Mouse (Mus musculus) gastrocnemius, postnatal 36 days (tissue): Measurements from ENCODE around the gene Scn2b. TPM values are rescaled to one million over a fixed set of nuclear protein-coding genes. Genes with fewer than 3 reads are reported as not detected.
A peak's percentile ranks its signal among the peaks of the same experiment; 100 is the strongest.

ENCODE experiments used
- DNase-seq, 2 experiments: peaks; one replicate each; pipeline ENCODE4 v3.0.0; 2022
- intact Hi-C: fragments of 180-260 bp; cut with DNase I; formaldehyde crosslinking; loops from one replicate; pipeline ENCODE4 v1.15.1; 2025
- total RNA-seq, 2 experiments: library from RNA; stranded (reverse); gene quantifications; 2 replicates each; pipeline ENCODE4 v1.2.3; 2021

The Scn2b gene
- total RNA-seq, 2 experiments from 2014 or later = 1.7 to 2.5 TPM

DNA sequence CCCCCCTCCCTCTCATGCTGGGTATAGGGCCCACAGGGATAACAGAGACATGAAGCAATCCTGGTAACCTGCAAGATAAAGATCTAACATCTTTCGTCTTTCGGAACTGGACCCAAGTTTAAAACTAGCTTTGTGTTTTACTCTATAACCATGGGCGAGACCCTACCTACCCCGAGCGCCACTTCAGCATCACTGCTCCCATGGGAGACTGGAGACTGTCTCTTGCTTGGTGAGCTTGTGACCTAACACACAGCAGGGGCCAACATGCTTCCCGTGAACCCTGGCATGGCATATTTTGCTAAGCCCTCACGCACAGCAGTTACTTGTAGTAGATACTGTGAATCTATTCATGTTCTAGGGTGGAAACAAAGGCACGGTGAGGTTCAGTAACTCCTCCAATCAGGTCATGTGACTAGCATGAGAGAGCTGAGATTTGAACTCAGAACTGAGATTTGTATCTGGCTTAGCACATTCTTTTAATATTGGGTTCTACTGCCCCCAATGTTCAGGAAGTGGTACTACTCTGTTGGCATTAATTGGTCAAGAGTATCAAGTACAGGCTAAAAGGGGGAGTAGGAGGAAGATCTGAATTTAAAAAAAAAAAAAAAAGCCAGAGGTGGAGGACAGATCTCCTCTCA lies 1.9 kb downstream of the Scn2b start:
- DNase-seq = no peak
- intact Hi-C loops = no loop called here

DNA sequence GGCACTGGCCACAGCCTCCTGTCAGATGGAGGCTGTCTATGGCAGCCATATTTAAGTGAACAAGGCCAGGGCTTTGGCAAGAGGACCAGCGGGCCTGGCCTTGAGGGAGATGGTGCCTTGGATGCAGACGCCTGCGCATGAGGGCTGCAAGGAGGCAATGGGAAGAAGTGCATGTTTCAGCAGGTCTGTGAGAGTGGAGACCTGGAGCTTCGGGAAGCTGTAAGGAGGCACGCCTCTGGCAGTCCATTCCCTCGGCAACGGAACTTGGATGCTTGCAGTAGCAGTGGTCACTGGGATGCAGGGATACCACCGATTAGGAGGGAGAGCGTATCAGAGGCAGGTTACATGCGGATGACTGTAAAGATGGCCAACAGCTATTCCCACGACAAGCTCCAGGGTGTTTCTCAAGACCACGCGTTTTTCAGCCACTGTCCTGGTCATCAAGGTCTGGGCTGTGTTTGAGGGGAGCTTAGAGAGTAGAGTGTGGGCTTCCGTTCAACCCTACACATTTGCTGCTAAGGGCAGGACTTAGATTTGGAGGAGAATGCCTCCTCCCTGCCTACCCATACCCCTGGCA lies 2.5 kb downstream of the Scn2b start:
- DNase-seq = no peak
- intact Hi-C loops = no loop called here

DNA sequence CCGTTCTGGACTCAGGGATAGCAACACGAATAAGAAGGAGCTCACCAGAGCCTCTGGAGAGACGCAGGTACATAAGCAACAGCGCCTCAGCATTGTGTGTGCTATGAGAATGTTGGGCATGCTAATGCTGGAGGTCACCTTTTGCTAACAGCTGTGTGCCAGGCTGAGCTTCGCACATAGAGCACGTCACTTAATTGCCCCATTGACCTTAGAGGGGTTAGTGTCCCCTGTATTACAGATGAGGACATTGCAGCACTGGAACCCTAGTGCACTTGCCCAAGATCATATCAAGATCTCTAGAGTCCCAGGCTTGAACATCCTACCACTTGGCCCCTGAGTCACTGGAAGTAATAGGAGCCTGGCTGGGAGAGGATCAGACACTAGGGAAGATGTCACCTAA lies 3.0 kb downstream of the Scn2b start:
- no peak for DNase-seq
- intact Hi-C loops = no loop called here

DNA sequence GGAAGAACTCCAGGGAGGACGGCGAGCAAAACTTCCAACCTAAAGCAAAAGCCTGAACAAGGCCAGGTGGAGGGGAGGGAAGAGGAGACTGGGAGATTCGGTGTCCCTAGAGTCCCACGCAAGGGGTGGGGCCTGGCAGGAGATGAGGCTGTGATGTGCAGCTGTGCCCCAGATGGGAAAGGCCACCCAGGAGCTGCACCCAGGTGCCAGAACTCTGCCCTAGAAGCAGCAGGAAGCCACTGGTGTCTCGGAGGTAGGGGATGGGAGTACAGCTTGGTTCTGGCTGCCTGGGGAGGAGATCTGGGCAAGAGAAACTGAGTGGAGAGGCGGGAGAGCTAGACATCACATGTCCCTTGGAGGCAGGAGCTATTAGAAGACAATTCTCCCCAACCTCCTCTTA lies 3.4 kb downstream of the Scn2b start:
- intact Hi-C loops = loop anchor here (1.0 kb wide), 2 partner anchors 13 to 25 kb away; no protein-coding TSS in a partner anchor
- DNase-seq = no peak

DNA sequence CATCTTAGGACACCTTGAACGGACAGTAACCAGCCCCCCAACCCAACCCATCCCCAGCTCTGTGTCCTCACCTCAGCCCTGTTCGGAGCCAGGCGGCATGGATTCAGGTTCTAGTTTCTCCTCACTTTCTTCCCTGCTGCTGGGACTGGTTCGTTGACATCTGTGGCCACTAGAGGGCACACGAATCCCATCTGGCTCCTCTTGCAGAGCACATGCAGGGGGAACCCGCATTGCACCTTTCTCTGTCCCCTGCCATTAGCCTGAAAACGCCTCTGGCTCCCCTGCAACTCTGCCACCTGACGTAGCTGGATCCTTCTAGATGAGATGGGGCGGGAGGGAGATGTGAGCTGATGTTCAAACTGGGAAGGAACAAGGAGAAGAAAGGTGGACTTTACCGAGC lies 4.2 kb downstream of the Scn2b start:
- DNase-seq = peak; percentile 60 to 66
- intact Hi-C loops = loop anchor here (1.0 kb wide), 2 partner anchors 13 to 25 kb away; no protein-coding TSS in a partner anchor

DNA sequence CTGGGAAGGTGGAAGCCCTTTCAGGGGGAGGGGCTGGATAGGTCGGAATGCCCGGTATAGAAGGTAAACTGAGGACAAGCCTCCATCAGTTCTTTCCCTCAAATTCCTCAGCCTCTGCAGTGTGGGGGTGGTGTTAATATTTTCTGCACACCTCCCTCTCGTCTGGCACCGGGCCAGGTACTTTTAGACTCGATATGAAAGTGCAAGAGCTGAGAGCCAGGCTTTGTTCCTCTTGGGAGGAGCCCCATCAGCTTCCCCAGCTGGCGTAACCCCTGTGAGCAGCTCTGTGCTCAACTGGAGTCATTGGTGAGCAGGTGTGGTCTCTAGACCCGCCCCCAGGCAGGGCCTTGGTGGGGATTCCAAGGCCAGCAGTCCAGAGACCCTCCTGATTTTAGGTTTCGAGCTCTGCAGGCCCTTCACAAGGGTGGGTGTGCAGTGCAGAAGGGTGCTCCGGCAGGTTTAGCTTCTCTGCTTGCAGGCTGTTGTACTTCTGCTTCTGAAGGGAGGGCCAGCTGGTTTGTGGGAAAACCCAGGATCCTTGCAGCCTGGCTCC lies 4.7 kb downstream of the Scn2b start:
- no peak for DNase-seq
- intact Hi-C loops = no loop called here

DNA sequence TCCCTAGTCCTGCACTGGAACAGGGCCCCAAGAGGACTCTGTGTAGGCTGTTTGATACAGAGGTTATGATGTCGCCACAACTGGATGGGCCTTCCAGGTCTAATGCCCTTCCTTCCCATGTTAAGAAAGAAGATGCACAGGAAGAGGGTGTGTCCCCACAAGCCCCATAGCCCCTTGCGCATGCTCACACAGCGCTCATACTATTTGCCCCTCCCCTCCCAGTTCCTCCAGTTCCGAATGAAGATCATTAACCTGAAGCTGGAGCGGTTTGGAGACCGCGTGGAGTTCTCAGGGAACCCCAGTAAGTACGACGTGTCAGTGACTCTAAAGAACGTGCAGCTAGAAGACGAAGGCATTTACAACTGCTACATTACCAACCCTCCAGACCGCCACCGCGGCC lies 7.6 kb downstream of the Scn2b start:
- intact Hi-C loops = loop anchor here (5.0 kb wide), 1 partner anchor 78 kb away; no protein-coding TSS in a partner anchor

DNA sequence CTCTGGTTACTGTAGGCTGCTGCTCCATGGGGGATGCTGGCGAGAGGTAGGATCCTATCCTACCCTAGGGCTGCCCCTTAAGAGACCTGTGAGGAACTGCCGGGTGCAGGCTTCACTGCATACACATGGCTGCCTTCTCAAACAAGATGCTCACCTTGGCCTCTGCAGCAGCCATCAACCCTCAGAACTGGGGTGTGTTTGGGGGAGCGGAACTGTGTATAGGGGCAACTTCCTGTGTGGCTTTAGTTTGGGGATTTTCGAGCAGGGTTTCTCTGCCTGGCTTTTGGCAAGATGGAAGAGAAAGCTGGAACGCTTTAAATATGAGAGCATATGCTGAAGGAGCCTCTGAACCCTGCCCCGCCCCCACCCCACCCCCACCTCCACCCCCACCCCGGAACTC lies 9.4 kb downstream of the Scn2b start:
- DNase-seq = no peak
- intact Hi-C loops = loop anchor here (5.0 kb wide), 1 partner anchor 80 kb away; no protein-coding TSS in a partner anchor

More for the DNA sequence above, 7.6 kb downstream of the Scn2b start:
- DNase-seq = no peak

DNA sequence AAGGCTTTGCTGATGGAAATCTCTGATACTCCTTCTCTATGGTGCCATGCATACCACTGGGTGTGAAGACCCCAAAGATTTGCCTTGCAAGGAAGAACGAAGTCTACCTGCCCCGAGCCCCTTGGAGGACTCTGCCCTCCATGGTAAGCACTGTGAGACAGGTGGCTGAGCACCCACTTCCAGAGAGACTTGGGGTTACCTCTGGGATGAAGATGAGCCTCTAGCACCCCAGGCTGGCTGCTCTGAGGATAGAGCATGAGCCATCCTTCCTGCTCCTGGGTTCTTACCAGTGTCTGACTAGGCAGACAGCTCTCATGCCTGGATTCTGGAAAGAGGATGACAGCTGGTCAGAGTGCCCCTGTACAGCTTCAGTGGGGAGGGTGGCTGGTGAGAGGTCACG lies 12.5 kb downstream of the Scn2b start:
- intact Hi-C loops = loop anchor here (5.0 kb wide), 1 partner anchor 108 kb away; no protein-coding TSS in a partner anchor
- DNase-seq = no peak

DNA sequence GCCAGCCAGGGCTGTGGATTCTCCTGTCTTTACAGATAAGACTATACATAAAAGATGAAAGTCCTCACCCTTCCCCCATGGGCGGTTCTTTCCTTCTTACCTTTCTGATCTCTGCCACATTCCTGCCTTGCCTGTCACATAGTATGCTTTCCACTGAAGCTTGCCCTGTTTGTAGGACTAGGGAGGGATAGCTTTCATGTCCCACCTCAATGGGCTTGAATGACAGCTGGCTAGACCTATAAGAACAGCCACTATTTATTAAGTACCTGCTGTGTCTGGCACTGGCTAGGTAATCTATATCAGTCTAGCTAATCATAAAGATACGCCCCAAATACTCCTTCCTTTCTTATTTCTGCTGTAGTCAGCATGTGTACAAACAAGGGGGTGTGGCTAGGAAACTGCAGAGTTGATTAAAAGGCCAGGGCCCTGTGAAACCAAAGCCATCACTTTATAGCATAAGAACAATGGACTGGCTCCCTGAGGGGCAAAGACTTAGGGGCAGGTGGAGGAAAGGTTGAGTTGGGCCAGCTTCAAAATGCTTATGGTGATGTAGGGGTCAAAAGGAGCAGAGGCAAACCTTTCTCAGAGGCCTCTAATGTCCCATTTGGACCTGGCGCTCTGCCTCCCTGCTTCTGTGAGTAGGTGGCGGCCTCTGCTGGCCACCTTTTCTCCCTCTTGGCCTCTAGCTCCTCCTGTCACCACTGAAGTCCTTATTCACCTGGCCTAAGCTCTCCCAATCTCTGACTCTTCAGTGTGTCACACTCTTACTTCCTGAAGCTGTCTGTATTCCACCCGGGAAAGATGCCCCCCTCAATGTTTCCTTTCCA lies 16.1 kb downstream of the Scn2b start:
- DNase-seq = peak; percentile 48 to 51

DNA sequence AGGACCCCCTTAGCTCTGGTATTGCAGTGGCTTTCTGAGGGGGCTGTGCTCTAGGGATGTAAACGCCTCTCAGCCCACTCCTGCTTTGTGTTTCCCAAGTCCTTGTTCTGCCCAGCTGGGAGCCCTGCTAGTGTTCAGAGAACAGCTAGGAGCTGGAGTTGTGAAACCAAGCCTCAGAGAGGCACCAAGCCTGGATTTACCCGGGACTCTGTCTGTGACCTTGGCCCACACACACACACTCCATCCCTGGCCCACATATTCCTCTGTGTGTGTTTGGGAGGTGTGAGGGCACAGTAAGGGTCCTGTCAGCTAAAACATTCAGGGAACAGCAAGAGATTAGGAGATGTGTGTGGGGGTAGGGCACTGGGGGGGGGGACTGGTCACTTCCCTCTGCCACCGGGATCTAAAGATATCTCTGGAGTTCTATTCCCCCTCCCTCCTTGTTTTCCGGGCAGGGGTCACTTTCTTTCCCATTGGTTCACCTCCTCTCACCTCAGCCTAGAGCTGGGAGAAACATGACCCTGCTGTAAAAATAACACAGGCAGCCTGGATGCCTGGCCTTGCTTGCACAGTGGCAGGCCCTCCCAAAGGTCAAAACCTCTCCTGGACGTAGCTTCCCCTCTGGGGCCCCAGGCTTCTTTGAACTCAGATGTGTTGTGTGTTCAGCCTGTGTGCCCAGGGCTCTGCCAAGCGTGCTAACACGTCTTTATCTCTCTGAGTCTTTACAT lies 19.0 kb downstream of the Scn2b start:
- DNase-seq = peak in 1 of 2 experiments; percentile 39

More for the DNA sequence above, 16.1 kb downstream of the Scn2b start:
- intact Hi-C loops = loop anchor here (1.0 to 5.0 kb wide), 2 partner anchors 12 to 111 kb away; no protein-coding TSS in a partner anchor

DNA sequence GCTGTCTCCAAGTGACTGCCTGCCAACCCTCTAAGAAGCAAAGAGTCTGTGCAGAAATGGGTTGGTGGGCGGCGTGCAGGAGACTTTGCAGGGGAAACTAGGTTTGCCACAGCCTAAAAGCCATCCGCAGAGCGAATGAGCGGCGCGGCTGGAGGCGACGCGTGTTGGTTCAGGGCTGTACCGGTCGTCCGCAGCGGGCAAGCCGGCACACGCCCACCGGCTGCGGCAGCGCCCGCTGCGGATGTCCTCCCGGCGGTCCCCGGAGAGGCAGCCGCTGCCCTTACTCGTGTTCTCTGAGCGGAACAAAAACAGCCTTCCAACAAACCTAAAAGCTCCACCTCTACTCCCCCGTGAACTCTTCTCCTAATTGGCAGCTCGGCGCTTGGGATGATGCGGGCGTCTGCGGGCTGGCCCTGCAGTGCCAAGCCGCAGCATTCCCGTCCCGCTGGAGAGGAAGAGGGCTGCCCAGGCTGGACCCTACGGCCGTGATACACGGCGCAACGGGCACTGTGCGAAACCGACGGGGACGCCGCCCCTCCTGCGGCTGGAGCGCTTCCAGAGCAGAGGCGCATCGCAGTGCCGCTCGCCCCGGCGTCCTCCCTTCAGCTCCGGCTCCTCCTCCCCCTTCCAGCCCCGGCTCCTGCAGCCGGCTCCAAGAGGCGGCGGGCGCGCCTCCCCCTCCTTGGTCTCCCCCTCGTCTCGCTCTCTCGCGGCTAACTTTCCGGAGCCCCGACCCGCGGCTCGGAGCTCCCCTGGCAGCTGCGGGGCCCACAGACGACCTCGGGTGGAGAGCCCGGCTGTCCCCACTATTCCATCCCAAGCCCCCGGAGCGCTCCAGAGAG lies 20.8 kb downstream of the Scn2b start, which contains the start of gene Scn4b:
TSS of gene Scn4b (plus strand) at position 205 of the 842 bp plus-strand sequence.
- DNase-seq = peak; percentile 50 to 51
- intact Hi-C loops = no loop called here

More for the DNA sequence above, 19.0 kb downstream of the Scn2b start:
- intact Hi-C loops = no loop called here

DNA sequence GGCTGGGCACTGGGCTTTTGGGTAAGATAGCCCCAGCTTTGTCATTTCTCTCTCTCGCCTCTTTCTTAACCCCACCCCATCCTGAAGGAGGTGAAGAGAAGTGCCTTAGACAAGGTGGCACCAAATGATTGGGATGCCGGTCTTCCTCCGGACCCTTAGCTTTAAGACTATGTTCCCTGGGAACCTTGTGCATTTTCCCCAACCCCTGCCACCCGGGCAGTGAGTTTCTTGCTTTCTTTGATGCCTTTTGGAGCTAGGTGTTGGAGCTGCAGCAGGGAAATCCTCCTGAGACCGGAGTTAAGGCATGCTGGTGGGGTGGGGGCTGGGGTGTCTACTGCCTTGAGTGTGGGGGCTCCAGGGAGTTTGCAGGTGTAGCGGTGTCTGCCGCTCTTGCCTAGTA lies 21.5 kb downstream of the Scn2b start:
- no peak for DNase-seq
- intact Hi-C loops = no loop called here

DNA sequence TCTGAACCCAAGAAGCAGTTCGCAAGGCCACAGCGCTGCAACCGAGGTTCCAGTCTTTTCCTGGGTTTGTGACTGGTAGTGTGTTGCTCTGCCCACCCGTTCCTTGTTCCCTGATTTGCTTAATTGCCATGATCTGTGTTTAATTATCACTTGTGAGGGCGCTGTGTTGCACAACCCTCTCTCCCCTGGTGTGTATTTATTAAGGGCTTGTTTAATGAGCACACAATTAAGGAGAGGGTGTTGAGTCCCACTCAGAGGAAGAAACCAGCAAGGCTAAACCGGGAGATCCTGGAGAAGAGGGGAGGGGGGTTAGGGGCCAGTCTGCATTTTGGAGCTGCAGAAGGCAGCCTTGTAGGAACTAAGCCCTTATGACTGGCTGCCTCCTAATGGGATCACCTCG lies 23.4 kb downstream of the Scn2b start:
- intact Hi-C loops = no loop called here
- DNase-seq = no peak

DNA sequence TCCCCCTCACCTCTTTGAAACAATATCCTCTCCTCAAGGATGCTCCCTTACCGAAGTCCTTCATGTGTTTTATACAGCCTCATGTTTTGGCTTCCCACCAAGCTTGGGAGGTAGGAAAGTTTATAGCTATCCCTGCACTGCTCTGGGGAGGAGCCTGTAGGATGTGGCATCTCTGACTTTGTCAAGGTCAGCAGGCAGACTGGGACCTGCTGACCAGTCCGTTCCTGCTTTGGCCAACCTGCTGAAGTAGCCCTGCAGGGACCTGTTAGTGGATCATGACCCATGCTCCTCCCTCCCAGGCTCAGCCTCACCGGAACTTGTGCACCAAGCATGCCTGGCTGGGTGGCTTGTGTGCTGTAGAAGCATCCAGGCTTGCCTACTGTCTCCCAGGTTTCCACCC lies 25.1 kb downstream of the Scn2b start:
- intact Hi-C loops = no loop called here
- DNase-seq = no peak

DNA sequence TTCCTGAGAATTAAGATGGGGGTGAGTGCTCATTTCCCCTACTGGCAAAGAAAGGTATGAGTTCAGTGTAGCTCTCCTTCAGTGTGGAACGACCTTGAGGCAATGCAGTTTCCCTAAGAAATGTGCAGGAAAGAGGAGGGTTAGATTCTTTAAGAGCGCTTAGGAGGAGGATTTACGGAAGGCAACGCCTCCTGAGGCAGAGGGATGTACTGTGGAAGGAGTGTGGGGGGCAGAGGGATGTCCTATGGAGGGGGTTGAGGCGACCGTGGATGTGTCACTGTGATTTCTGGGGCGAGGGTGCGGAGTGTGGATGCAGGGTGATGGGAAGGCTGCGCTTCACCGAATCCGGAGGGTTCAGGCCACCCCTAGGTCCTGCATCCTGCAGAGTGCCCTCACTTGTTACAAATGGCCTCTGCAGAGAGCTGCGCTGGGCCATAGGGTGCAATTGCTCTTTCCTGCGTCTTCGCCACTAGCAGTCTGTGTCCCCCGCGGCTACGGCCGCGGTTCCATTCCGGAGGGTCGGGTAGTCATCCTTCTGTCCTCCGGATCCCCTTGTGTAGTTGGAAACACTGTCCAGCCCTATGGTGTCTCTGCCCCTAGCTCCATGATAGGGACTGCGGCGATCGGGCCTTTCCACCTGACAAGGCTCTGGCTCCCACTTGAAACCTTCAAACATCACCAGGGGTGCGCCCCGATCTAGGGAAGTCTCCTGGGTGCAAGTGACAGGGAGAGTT lies 28.1 kb downstream of the Scn2b start:
- DNase-seq = no peak
- intact Hi-C loops = loop anchor here (1.0 to 5.0 kb wide), 3 partner anchors 24 to 123 kb away; no protein-coding TSS in a partner anchor

DNA sequence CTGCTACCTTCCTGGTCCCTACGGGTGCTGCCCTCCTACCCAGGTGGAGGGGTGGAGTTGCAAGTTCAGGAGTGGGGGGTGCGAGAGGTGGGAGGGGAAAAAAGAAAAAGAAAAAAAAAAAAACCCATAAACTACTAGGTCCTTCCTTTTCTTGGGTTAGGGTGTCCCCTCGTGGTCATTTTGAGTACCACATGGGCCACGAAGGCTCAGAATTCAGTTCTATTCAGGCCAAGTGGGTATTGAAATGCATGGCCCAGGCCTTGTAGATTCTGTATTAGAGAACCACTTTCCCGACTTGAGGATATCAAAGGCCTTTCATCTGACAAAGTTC lies 28.6 kb downstream of the Scn2b start:
- intact Hi-C loops = loop anchor here (1.0 to 5.0 kb wide), 3 partner anchors 25 to 124 kb away; no protein-coding TSS in a partner anchor
- DNase-seq = peak; percentile 49 to 60

DNA sequence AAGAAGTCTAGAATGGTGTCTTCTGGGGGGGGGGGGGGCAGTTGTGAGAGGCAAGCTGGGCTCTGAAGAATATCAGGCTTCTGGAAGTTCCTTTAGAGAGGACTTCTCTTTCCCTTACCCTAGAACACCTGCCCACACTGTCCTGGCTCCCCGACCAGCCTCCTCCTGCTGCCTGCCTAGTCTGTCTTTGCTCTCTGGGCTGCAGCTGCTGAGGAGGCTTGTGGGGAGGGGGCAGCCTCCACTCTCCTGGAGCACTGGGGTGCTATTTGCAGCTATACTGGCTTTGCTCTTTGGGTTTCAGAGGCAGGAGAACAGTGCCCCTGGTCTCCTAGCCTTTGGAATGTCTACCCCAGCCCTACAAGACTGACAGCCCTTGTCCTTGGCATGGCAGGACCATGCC lies 33.4 kb downstream of the Scn2b start:
- DNase-seq = no peak
- intact Hi-C loops = no loop called here

DNA sequence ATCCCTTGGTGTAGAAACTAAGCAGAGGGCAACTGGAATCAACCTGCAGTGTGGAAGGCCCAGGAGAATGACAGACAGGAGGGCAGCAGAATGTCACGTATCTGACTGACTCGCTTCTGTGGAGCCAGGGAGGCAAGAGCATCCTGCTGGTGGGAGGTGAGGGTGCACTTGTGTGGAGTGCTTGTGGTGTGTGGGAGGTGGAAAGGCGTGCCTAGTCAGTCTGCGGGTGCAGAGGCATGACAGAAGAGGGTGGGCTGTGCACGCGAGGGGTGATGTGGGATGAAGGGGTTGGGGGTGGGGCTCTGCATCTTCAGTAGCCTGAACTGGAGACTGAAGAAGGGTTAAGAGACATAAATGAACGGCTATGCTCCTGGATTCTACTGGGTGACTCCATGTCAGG lies 35.8 kb downstream of the Scn2b start:
- intact Hi-C loops = no loop called here
- DNase-seq = no peak
